Mouse (Mus musculus) megakaryocyte-erythroid progenitor cell, adult 5-6 weeks (primary cell): ENCODE results near the gene Galt. TPM values are rescaled to one million over a fixed set of nuclear protein-coding genes. Genes with fewer than 3 reads are reported as not detected.
"Not testable (repeated sequence)": the region's sequence is repeated elsewhere in the genome, so short reads cannot be mapped to it uniquely, and the experiment has no call there.

Experiments used
- ATAC-seq: replicated peaks from 2 replicates; pipeline ENCODE4 v1.8.0; 2016; ENCODE audit warnings: mild to moderate bottlenecking, inconsistent platforms; ENCODE audit not compliant: severe bottlenecking, poor library complexity, low FRiP score, low TSS enrichment
- total RNA-seq, 2 experiments: library from RNA; stranded (forward) in 1 of 2; stranded (reverse) in 1 of 2; fragments of 200-1000, 215-1000 nt in 1 of 2; fragments of >200 nt in 1 of 2; fragmentation: Nextera tagmentation in 1 of 2; gene quantifications; 2 replicates each; pipeline ENCODE4 v1.2.3; 2014 to 2017

Gene Galt
- total RNA-seq, 2 experiments from 2014 or later = 28.0 to 50.1 TPM

GRCm38 (mm10) chr4:41738256-41738603 is 16.8 kb upstream of the Galt start:
- no peak for ATAC-seq

DNA sequence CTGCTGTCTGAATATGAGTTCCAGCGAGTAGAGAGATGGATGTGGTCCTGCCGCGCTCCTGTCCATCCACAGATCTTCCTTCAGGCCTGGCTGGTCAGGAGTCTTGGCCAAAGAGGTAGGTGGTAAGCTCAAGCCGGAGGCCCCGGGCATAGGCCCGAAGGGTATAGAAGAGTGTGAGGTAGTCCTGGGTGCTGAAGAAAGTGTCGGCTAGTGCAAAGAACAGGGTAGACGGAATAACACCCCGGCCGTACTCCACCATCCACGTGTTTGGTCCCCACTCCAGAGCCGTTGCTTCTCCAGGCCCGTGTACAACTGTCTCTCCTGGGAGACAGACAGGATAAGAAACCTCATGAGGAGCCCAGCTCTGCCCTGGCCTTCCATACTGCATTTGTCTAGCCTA is 15.8 kb upstream of the Galt start:
- no peak for ATAC-seq

- peak; percentile 75 for ATAC-seq
These were observed 14.5 kb upstream of the Galt start for GRCm38 (mm10) chr4:41740380-41741157.

DNA sequence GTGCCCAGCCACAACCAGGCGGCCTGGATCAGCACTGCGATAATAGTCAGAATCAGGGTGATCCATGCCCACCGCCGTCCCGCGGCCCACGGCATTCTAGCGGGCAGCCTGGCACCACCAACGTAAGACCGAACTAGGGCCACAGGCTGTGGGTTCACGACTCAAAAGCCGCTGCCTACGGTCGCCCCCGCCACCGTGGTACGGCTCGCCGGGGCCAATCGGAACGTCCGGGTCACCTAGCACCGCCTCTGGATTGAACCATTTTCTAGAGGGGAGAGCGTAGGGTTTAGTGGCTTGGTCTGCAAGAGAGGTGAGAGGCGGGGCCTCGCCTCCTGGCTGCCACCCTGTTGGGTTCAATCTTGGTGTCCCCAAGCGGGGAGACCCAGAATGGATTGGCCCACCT is 13.9 kb upstream of the Galt start:
- peak; percentile 95 for ATAC-seq

DNA sequence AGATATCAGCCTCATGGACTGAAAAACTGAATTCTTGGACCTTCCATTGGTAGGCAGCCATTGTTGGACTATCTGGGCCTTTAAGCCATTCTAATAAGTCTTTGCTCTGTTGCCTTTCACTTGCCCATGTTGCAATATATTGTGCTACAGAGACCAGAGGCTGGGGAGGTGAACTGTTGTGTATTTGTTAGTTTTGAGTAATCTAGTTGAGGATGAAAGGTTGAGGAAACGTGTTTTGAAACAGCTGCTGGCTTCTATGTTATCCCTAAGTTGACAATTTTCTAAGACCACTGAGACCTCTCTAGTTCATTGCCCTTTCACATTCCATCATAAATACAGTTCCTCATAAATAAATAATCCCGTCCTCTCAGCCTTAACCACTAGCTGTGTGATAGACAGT is 10.9 kb upstream of the Galt start:
- ATAC-seq = no peak

DNA sequence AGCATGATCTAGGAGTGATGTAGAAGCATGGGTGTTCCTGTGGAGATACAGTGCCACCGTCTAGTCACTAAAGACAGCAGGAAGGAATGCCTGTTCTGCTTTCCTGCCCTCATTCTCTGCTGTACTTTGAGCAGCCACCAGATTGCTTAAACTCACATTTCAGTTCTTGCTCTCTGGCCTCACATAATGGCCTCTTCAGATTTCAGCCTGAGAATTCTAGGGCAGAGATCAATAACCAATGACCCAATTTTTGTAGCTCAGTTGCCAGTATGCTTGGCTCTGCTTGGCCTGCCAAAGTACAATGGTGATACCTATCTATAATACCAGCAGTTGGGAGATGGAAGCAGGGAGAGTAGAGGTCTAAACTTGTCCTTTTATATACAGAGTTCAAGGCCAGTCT is 10.0 kb upstream of the Galt start:
- no peak for ATAC-seq

DNA sequence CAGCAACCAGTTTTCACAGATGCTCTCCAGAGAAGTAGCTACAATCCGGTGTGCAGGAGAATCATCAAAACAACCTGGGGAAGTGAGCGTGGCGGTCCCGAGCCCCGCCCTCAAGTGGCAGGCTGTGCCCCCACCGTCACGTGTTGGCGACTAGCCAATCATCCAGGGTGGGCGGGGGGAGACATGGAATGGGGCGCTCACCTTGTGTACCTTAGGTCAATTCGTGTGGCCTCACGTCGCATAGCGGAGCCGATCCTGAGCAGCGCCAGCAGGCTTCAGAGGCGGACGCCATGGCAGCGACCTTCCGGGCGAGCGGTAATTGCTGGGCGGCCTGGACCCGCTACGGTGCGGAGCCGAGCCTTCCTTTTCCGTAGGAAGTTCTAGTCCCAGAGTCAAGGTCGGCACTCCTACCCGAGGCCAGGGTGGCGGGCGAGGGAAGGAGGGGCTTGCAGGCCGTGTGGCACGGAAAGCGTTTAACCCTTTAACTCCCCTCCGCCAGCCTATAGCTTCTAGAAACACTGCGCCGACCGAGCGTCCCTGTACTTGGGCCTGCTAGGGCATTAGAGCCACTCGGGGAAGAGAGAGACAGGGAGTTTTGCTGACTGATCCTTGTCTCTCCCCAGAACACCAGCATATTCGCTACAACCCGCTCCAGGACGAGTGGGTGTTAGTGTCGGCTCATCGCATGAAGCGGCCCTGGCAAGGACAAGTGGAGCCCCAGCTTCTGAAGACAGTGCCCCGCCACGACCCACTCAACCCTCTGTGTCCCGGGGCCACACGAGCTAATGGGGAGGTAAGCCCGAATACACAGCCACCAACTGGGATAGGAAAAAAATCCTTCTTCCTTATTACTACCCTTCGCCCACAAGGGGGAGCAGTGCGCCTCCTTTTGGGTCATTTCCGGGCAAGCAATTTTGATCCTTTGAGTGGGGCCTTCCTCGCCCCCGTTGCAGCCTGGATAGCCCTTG is 594 bp downstream of the Galt start, which contains the start of gene Sigmar1:
Gene Sigmar1 (minus strand): TSS at position 820 of the 968 bp plus-strand sequence.
- ATAC-seq = peak; percentile 62

DNA sequence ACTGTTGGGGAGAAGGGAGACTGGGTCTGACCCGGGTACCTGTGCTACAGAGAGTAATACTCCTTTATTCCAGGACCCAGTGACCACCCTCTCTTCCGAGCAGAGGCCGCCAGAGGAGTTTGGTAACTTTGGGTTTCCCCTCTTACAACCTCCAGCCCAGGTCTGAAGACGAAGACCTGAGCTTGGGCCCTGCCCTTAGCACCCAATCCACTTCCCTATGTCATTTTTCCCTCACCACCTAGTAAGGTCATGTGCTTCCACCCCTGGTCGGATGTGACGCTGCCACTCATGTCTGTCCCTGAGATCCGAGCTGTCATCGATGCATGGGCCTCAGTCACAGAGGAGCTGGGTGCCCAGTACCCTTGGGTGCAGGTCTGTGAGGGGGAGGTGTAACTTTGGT is 1.4 kb downstream of the Galt start:
- ATAC-seq = no peak

DNA sequence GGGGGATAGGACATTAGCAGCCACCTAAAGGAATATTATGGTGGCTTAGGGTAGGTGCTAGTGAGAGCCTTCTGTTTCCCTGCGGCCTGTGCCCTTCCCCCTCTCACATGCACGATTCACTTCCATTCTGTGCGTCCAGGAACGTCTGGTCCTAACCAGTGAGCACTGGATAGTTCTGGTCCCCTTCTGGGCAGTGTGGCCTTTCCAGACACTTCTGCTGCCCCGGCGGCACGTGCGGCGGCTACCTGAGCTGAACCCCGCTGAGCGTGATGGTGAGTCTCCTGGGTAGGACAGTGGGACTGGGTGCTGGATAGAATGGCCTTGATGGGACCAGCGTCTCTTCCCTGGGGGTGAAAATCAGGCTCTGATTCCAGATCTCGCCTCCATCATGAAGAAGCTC is 2.3 kb downstream of the Galt start:
- ATAC-seq = no peak

DNA sequence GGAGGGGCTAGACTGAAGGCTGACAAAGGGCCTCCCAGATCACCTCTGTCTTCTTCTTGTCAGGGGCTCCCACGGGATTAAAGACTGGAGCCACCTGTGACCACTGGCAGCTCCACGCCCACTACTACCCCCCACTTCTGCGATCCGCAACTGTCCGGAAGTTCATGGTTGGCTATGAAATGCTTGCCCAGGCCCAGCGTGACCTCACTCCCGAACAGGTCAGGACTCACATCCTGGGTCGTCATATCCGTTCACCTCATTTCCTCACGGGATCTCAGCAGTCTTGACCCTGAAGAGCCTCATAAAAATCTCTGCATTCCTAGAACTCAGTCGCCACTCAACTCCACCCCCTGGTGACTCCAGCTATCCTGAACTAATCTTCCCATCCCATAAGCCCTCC is 3.0 kb downstream of the Galt start:
- no peak for ATAC-seq

- no peak for ATAC-seq
These were observed 3.7 kb downstream of the Galt start for GRCm38 (mm10) chr4:41758701-41759100.

- ATAC-seq = no peak
These were observed 4.2 kb downstream of the Galt start for GRCm38 (mm10) chr4:41759206-41759605.

- ATAC-seq = no peak; the same call in 1 of the 2 replicates
These were observed 4.7 kb downstream of the Galt start for GRCm38 (mm10) chr4:41759656-41760287.

GRCm38 (mm10) chr4:41760288-41760721 is 5.3 kb downstream of the Galt start:
- ATAC-seq = peak; percentile 85

GRCm38 (mm10) chr4:41760911-41761310 is 5.9 kb downstream of the Galt start:
- no peak for ATAC-seq

- ATAC-seq = no peak
These were observed 6.7 kb downstream of the Galt start for GRCm38 (mm10) chr4:41761680-41762079.

DNA sequence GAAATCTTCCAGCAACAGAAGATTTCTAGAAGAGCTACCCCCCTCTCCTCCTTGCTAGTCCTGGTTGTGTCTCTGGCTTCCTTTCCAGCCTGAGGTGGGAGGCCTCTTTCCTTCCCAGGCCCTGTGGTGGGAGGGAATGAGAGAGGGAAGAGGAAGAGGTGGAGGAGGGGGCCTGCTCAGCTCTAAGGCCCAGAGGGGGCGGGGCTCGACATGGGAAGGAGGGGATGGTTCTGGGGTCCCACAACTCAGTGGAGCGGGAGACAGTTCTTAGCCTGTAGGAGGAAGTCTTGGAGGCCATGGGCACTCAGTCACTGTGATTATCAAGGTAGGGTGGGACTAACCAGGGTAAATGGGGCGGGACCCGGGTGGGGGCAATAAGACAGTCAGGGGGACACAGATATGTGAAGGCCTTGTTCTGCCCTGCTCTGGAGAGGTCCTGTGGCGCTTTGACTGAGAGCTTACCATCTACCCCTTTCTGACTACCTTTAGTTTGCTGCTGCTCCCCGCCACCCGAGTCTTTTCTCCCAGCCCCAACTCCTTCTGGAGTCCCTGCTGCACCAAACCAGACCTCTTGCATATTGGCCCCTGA is 7.2 kb downstream of the Galt start:
- ATAC-seq = no peak

DNA sequence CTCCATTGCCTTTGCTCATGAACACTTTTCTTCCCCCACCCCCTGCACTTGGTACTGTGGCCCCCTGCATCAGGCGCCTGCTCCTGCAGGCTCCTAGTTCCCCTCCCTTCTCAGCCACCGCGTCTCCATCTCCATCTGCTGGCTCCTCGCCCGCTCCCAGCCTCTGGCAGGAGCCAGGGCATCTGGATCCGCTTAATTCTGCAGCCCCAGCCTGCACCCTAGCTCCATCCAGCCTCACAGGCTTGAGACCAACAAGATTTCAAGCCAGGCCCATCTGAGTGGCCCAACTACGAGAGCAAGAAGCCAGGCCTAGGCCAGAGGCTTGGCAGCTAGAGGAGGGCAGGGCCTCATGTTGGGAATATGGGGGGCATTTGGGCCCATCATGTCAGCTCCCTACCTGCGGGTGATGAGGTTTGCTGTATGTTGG is 7.7 kb downstream of the Galt start:
- ATAC-seq = not testable (repeated sequence)

DNA sequence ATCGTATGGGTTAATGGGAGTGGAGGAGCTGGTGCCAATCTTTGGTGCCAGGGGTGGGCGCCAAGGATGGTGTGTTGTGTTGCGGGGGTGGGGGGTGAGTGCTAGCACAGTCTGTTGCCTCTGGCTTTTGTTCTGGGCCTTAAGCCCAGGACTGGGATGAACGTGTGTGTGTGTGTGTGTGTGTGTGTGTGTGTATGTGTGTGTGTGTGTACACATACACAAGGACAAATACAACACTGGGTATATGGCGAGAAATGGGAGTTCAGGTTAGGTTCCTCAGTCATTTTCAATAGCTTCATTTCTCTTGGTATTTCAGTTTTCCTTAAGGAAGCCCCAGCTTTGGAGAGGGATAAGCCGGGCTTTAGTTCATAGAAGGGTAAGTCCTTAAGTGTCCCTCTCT is 8.1 kb downstream of the Galt start:
- ATAC-seq = not testable (repeated sequence)

DNA sequence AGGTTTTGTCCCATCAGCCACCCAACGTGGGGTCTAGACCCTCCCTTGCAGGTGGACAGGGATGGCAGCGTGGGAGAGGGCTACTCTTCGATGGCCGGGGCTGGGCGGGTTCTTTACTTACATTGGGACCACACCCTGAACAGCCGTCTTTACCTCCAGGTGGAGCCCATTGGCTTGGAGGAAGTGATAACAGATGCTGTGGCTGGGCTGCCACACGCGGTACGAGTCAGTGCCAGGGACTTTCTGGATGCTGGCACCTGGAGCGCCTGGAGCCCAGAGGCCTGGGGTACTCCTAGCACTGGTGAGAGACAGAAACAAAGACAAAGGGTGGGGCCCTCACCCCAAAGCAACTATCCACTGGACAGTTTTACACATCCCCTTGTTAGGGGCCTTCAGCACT is 12.3 kb downstream of the Galt start:
- not testable (repeated sequence) for ATAC-seq
